Mouse (Mus musculus) midbrain, embryonic 15.5 days (tissue): ENCODE results near the gene Rtn4rl1. TPM values are rescaled to one million over a fixed set of nuclear protein-coding genes. Genes with fewer than 3 reads are reported as not detected.
A peak's percentile ranks its signal among the peaks of the same experiment; 100 is the strongest.

Experiments
- ATAC-seq: fragments of 200-750 bp; cut with Nextera tagmentation; replicated peaks from 2 replicates; pipeline ENCODE4 v1.8.0; 2017; ENCODE audit warnings: moderate TSS enrichment
- H3K27ac ChIP-seq: fragments of 300-500 bp; sonication (generic); 2 replicates; pipeline ENCODE4 v1.5.1; 2015; ENCODE audit warnings: mild to moderate bottlenecking, inconsistent platforms
- H3K27me3 ChIP-seq: fragments of 300-500 bp; sonication (generic); replicated peaks from 2 replicates; pipeline ENCODE4 v1.6.1; 2015; ENCODE audit warnings: inconsistent platforms
- H3K36me3 ChIP-seq: fragments of 300-500 bp; sonication (generic); replicated peaks from 2 replicates; pipeline ENCODE4 v1.6.1; 2015; ENCODE audit warnings: inconsistent platforms
- H3K4me1 ChIP-seq: fragments of 300-500 bp; sonication (generic); 2 replicates; pipeline ENCODE4 v1.6.1; 2015; ENCODE audit warnings: inconsistent platforms
- H3K4me2 ChIP-seq: fragments of 300-500 bp; sonication (generic); 2 replicates; pipeline ENCODE4 v1.6.1; 2015; ENCODE audit warnings: inconsistent platforms, mild to moderate bottlenecking, moderate library complexity
- H3K4me3 ChIP-seq: fragments of 300-500 bp; sonication (generic); 2 replicates; pipeline ENCODE4 v1.5.1; 2015; ENCODE audit warnings: mild to moderate bottlenecking, inconsistent platforms
- H3K9ac ChIP-seq: fragments of 300-500 bp; sonication (generic); 2 replicates; pipeline ENCODE4 v1.6.1; 2015; ENCODE audit warnings: mild to moderate bottlenecking, inconsistent platforms
- H3K9me3 ChIP-seq: fragments of 300-500 bp; sonication (generic); 2 replicates; pipeline ENCODE4 v1.6.1; 2016; ENCODE audit warnings: inconsistent platforms
- WGBS: fragments of 180-500 bp; shearing (Covaris S2); methylation state at CpG from one replicate; pipeline ENCODE4 v1.1.7; 2015; ENCODE audit warnings: mixed read lengths; 5-methylcytosine and 5-hydroxymethylcytosine counted together
- polyA plus RNA-seq: library from polyadenylated mRNA; unstranded; fragments of >200 nt; fragmentation: Nextera tagmentation; extraction: Ambion mirVana; gene quantifications from 2 replicates; pipeline ENCODE4 v1.2.1, GENCODE M21; 2015

Gene Rtn4rl1
- polyA plus RNA-seq, 1 experiment from 2014 or later: 15.7 TPM

- WGBS: 47% methylated on average over 6 of the region's 6 CpGs
- H3K27me3 ChIP-seq: no peaks in the 10 kb centered on the region
- H3K4me1 ChIP-seq: peaks cover 46% of the 10 kb centered on the region
- H3K4me2 ChIP-seq: no peak overlapping the region
- 0 out of 2 replicates have a peak overlapping the region, but pooled peaks have one; percentile 52 for H3K27ac ChIP-seq
- no peak overlapping the region for H3K9ac ChIP-seq
- H3K9me3 ChIP-seq: no peaks in the 10 kb centered on the region
- no peak overlapping the region for H3K4me3 ChIP-seq
- no peaks in the 10 kb centered on the region for H3K36me3 ChIP-seq
- ATAC-seq: no peak
Observed at GRCm38 (mm10) chr11:75263964-75264312, 70.4 kb downstream of the Rtn4rl1 start.

DNA sequence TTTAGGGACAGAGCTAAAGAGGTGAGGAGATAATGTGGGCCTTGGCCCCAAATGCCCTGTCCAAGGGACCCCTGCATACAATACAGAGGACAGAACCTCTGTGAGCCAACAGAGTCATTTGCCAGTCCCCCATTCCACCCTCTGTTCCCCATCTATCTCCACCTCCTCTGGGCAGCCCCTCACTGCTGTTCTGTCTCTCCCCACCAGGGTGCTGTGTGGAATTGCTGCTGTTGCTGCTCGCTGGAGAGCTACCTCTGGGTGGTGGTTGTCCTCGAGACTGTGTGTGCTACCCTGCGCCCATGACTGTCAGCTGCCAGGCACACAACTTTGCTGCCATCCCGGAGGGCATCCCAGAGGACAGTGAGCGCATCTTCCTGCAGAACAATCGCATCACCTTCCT, 71.0 kb downstream of the Rtn4rl1 start:
- H3K4me2 ChIP-seq: no peak overlapping the region
- H3K27ac ChIP-seq: no peak overlapping the region
- H3K4me3 ChIP-seq: no peak overlapping the region
- WGBS: 81% methylated on average over 6 of the region's 6 CpGs
- peaks cover 46% of the 10 kb centered on the region for H3K4me1 ChIP-seq
- no peak overlapping the region for H3K9ac ChIP-seq
- H3K9me3 ChIP-seq: no peaks in the 10 kb centered on the region
- no peaks in the 10 kb centered on the region for H3K27me3 ChIP-seq
- ATAC-seq: no peak
- no peaks in the 10 kb centered on the region for H3K36me3 ChIP-seq

GRCm38 (mm10) chr11:75265545-75265944, 72.0 kb downstream of the Rtn4rl1 start:
- no peak for ATAC-seq
- no peaks in the 10 kb centered on the region for H3K27me3 ChIP-seq
- no peaks in the 10 kb centered on the region for H3K36me3 ChIP-seq
- WGBS: 76% methylated on average over 15 of the region's 15 CpGs
- no peak overlapping the region for H3K9ac ChIP-seq
- no peak overlapping the region for H3K4me2 ChIP-seq
- no peak overlapping the region for H3K4me3 ChIP-seq
- peaks cover 41% of the 10 kb centered on the region for H3K4me1 ChIP-seq
- H3K9me3 ChIP-seq: no peaks in the 10 kb centered on the region
- H3K27ac ChIP-seq: no peak overlapping the region

- Histone ChIP-seq H3K9ac (no peak overlapping the region), H3K4me1 (peaks cover 38% of the 10 kb centered on the region), H3K27ac (0 out of 2 replicates have a peak overlapping the region, but pooled peaks have one; percentile 37), H3K9me3 (no peaks in the 10 kb centered on the region), H3K36me3 (no peaks in the 10 kb centered on the region), H3K4me3 (no peak overlapping the region), H3K4me2 (no peak overlapping the region), H3K27me3 (no peaks in the 10 kb centered on the region)
- ATAC-seq: no peak
- WGBS: 49% methylated on average over 9 of the region's 9 CpGs
Observed at GRCm38 (mm10) chr11:75267826-75268281, 74.3 kb downstream of the Rtn4rl1 start.

- Histone ChIP-seq H3K36me3 (no peaks in the 10 kb centered on the region), H3K9me3 (no peaks in the 10 kb centered on the region), H3K27me3 (no peaks in the 10 kb centered on the region), H3K27ac (no peak overlapping the region), H3K4me3 (no peak overlapping the region), H3K9ac (no peak overlapping the region), H3K4me1 (peaks cover 38% of the 10 kb centered on the region), H3K4me2 (no peak overlapping the region)
- WGBS: 63% methylated on average over 5 of the region's 5 CpGs
- ATAC-seq: no peak
Observed at GRCm38 (mm10) chr11:75268492-75268891, 74.9 kb downstream of the Rtn4rl1 start.

DNA sequence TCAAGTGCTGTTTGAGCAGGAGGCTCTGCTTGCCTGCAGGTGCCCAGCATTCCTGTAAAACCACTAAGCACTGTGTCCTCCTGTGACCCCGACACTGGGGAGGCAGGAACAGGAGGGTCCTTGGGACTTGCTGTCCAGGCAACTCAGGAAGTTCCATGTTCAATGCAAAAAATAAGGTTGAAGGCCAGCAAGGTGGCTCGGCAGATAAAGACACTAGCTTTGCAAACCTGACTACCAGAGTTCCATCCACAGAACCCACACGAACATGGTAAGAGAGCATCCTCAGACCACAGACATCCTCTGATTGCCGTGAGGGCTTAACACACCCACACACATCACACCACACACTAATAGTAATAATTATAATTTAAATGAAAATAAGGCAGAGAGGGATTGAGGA, 75.6 kb downstream of the Rtn4rl1 start:
- H3K4me3 ChIP-seq: no peak overlapping the region
- H3K4me1 ChIP-seq: peaks cover 37% of the 10 kb centered on the region
- no peaks in the 10 kb centered on the region for H3K9me3 ChIP-seq
- no peak overlapping the region for H3K27ac ChIP-seq
- no peak overlapping the region for H3K4me2 ChIP-seq
- no peak for ATAC-seq
- 87% methylated on average over 4 of the region's 4 CpGs for WGBS
- no peak overlapping the region for H3K9ac ChIP-seq
- no peaks in the 10 kb centered on the region for H3K27me3 ChIP-seq
- no peaks in the 10 kb centered on the region for H3K36me3 ChIP-seq

DNA sequence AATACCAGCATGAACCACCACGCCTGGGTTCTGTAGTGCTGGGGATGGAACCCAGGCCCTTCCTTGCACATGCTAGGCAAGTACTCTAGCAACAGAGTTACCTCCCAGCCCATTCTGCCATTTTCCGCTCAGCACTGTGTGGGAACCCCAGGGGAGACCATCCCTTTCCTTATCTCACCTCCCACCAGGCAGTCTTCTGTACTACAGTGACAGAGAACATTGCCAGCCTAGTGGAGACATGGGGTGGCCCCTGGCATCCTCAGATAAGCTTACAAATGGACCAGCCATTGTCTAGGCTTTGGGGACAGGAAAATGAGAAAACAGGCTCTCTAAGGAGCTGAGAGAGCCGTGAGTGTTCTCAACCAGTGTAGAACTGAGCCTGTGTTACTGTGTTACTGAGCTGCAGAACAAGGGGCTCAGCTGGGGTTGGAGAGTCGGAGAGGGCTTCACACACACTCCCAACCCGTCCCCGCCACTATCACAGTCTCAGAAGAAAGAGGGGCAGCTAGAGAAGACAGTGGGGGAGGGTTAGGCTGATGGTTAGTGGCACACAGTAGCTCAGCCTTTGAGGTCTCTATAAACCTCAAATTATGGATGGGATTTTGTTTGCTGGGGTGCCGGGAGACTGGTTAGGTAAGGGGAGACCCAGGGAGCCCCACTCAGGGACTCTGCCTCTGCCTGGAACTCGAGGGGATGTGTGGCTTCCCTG, 76.8 kb downstream of the Rtn4rl1 start:
- no peak overlapping the region for H3K4me3 ChIP-seq
- WGBS: 57% methylated on average over 8 of the region's 8 CpGs
- no peak overlapping the region for H3K9ac ChIP-seq
- no peaks in the 10 kb centered on the region for H3K36me3 ChIP-seq
- H3K27me3 ChIP-seq: no peaks in the 10 kb centered on the region
- ATAC-seq: no peak
- H3K4me2 ChIP-seq: no peak overlapping the region
- no peaks in the 10 kb centered on the region for H3K9me3 ChIP-seq
- peaks cover 49% of the 10 kb centered on the region for H3K4me1 ChIP-seq
- H3K27ac ChIP-seq: no peak overlapping the region

GRCm38 (mm10) chr11:75270985-75271434, 77.4 kb downstream of the Rtn4rl1 start:
- no peak for ATAC-seq
- Histone ChIP-seq H3K36me3 (no peaks in the 10 kb centered on the region), H3K9ac (no peak overlapping the region), H3K4me3 (no peak overlapping the region), H3K9me3 (no peaks in the 10 kb centered on the region), H3K4me2 (no peak overlapping the region), H3K4me1 (peaks cover 50% of the 10 kb centered on the region), H3K27me3 (no peaks in the 10 kb centered on the region), H3K27ac (no peak overlapping the region)
- 61% methylated on average over 7 of the region's 7 CpGs for whole genome bisulfite sequencing

GRCm38 (mm10) chr11:75273466-75273865, 79.9 kb downstream of the Rtn4rl1 start:
- Histone ChIP-seq H3K9ac (peak overlapping the region; percentile 16; the same call in 1 of the 2 replicates), H3K9me3 (no peaks in the 10 kb centered on the region), H3K27ac (peak overlapping the region; percentile 86), H3K4me1 (peaks cover 47% of the 10 kb centered on the region), H3K27me3 (no peaks in the 10 kb centered on the region), H3K36me3 (no peaks in the 10 kb centered on the region), H3K4me2 (peak overlapping the region; percentile 33), H3K4me3 (no peak overlapping the region)
- ATAC-seq: peak; percentile 74
- 10% methylated on average over 8 of the region's 8 CpGs for WGBS

DNA sequence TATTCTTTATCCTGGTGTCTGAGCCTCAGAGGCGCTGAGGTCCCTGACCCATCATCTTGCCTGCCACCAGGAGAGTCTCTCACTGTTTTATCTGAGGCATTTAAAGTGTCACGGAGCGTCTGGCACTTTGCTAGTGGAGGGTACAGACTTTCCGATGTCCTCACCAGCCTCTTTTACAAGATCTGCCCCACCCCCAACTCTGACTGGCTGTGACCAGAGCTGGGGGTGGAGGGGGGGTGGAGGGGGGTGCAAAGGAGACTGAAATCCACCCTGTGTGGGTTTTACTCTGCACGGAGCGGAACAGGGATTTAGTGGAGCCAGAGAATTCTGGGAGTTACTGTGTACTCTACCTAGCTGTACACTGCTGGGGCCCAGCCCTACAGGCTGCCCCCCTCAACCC, 81.5 kb downstream of the Rtn4rl1 start:
- WGBS: 22% methylated on average over 6 of the region's 6 CpGs
- H3K27ac ChIP-seq: peak overlapping the region; percentile 54
- H3K9ac ChIP-seq: no peak overlapping the region
- H3K4me2 ChIP-seq: peak overlapping the region; percentile 13; the same call in 1 of the 2 replicates
- peaks cover 61% of the 10 kb centered on the region for H3K4me1 ChIP-seq
- no peaks in the 10 kb centered on the region for H3K36me3 ChIP-seq
- no peaks in the 10 kb centered on the region for H3K27me3 ChIP-seq
- H3K9me3 ChIP-seq: no peaks in the 10 kb centered on the region
- H3K4me3 ChIP-seq: no peak overlapping the region
- ATAC-seq: 0 out of 2 replicates have a peak, but pooled peaks have one; percentile 4

DNA sequence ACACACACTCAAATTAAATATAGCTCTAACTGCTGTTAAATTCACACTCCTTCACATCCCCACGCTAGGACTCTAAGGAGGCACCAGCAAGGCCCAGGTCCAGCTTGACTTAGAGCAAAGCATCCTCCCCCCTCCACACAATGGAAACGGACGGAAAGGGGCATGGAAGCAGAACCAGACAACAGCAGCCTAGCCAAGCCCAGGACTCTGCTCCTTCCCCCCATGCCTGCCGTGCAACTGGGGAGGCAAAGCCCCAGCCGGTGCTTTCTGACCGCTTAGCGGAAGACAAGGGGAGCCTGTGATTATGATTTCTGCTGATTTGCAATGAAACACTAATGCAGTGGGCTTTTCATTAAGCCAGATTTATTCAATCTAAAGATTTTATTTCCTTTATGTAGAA, 84.5 kb downstream of the Rtn4rl1 start:
- Histone ChIP-seq H3K9me3 (no peaks in the 10 kb centered on the region), H3K27me3 (no peaks in the 10 kb centered on the region), H3K4me3 (no peak overlapping the region), H3K4me2 (no peak overlapping the region), H3K9ac (no peak overlapping the region), H3K36me3 (no peaks in the 10 kb centered on the region), H3K27ac (peak overlapping the region; percentile 27; the same call in 1 of the 2 replicates), H3K4me1 (peaks cover 74% of the 10 kb centered on the region)
- ATAC-seq: no peak
- 29% methylated on average over 7 of the region's 7 CpGs for WGBS

DNA sequence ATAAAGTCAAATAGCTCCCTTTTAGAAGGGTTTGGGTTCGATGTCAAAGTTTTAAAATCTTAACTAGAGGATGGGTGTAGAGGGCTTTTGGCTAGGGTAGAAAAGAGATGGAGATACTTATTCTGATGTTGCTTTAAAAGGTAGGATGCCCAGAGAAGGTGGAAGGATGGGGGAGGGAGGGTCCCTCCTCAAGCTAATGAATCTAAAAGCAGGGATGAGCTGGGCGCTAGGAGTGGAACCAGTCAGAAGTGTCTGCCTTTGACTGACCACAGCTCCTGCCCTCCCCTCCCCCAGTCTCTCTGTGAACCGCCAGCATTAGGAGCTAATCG, 85.4 kb downstream of the Rtn4rl1 start:
- Histone ChIP-seq H3K9me3 (no peaks in the 10 kb centered on the region), H3K27ac (no peak overlapping the region), H3K4me2 (peak overlapping the region; percentile 30), H3K9ac (no peak overlapping the region), H3K4me3 (no peak overlapping the region), H3K27me3 (no peaks in the 10 kb centered on the region), H3K36me3 (no peaks in the 10 kb centered on the region), H3K4me1 (peaks cover 66% of the 10 kb centered on the region)
- WGBS: 12% methylated on average over 4 of the region's 4 CpGs
- no peak for ATAC-seq
